Mouse (Mus musculus) thymus, adult 2 months (tissue): ENCODE results near the gene H2-D1.

ENCODE experiments used
- CTCF ChIP-seq: fragments of 200-500 bp; IDR thresholded peaks from 2 replicates; pipeline ENCODE4 v1.5.1; 2012; ENCODE audit warnings: mild to moderate bottlenecking, control low read depth, low read length, moderate library complexity, borderline replicate concordance; ENCODE audit not compliant: control insufficient read depth, poor library complexity, insufficient read depth; ENCODE audit errors: extremely low read depth
- POLR2A ChIP-seq: fragments of 200-500 bp; IDR thresholded peaks from 2 replicates; pipeline ENCODE4 v1.6.1; 2012; ENCODE audit warnings: mild to moderate bottlenecking, low read length, control low read depth, moderate library complexity; ENCODE audit not compliant: control insufficient read depth, poor library complexity, insufficient read depth; ENCODE audit errors: extremely low read depth

GRCm38 (mm10) chr17:35225456-35225855 is 37.1 kb upstream of the H2-D1 start:
- TF ChIP-seq CTCF (no peak), POLR2A (no peak)
